Mouse (Mus musculus): Measurements from ENCODE around the gene Rasgrp3.

Rasgrp3 gene

DNA sequence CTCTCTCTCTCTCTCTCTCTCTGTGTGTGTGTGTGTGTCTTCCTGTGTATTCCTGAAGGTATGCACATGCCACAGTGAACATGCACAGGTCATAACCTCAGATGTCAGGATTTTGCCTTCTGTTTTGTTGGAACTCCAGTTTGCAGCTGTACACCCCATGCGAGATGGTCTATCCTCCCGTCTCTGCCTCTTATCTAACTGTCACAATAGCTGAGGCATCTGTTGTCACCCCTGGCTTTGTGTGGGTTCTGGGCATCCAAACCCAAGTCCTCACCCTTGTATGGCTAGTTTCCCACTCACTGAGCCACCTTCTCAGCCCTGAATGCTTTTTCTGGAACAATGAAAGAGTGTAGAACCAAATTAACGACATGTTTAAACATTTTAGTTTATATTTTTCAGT lies 44.7 kb downstream of the Rasgrp3 start:
- H3K36me3 ChIP-seq (ENCODE audit: insufficient read depth, low read length): no peaks in the 10 kb centered on the region
- TF ChIP-seq CTCF (conservative IDR thresholded peaks at IDR 0.05; ENCODE audit: low read length) (no peak), NANOG (IDR thresholded peaks at IDR 0.05; ENCODE audit: borderline replicate concordance, low read length) (no peak), POU5F1 (IDR thresholded peaks at IDR 0.05; ENCODE audit: borderline replicate concordance, low read length) (no peak)
- no peaks in the 10 kb centered on the region for H3K4me1 ChIP-seq (replicated peaks; ENCODE audit: low read depth, low read length)
- H3K4me3 ChIP-seq (replicated peaks; ENCODE audit: low read length): no peak overlapping the region
- no peaks in the 10 kb centered on the region for H3K27me3 ChIP-seq (ENCODE audit: insufficient read depth, low read length)
- no peaks in the 10 kb centered on the region for H3K9me3 ChIP-seq (ENCODE audit: low read length)

DNA sequence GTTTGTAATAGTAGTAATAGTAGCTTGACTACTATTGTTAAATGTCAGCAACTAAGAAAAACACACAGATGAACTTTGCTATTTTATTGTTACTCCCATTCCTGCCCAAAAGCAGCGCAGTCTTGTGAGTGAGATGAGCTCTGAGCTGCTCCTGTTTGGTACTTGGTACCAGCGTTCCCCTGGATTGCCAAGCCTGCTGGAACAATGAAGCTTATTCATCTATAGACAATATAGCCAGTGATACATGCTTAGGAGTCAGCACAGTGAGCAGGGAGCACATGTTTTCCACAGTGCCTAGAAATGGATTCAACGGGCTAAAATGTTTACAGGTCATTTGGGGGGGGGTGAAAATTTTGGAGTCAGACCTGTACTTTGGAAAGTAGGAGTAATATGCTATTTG lies 50.5 kb downstream of the Rasgrp3 start:
- H3K36me3 ChIP-seq (ENCODE audit: insufficient read depth, low read length): no peaks in the 10 kb centered on the region
- no peaks in the 10 kb centered on the region for H3K27me3 ChIP-seq (ENCODE audit: insufficient read depth, low read length)
- H3K4me3 ChIP-seq (replicated peaks; ENCODE audit: low read length): no peak overlapping the region
- no peaks in the 10 kb centered on the region for H3K4me1 ChIP-seq (replicated peaks; ENCODE audit: low read depth, low read length)
- TF ChIP-seq NANOG (IDR thresholded peaks at IDR 0.05; ENCODE audit: borderline replicate concordance, low read length) (no peak), POU5F1 (IDR thresholded peaks at IDR 0.05; ENCODE audit: borderline replicate concordance, low read length) (no peak), CTCF (conservative IDR thresholded peaks at IDR 0.05; ENCODE audit: low read length) (no peak)
- no peaks in the 10 kb centered on the region for H3K9me3 ChIP-seq (ENCODE audit: low read length)

GRCm38 (mm10) chr17:75495213-75495612 lies 59.5 kb downstream of the Rasgrp3 start:
- no peaks in the 10 kb centered on the region for H3K36me3 ChIP-seq (ENCODE audit: insufficient read depth, low read length)
- no peak overlapping the region for H3K4me3 ChIP-seq (replicated peaks; ENCODE audit: low read length)
- H3K4me1 ChIP-seq (replicated peaks; ENCODE audit: low read depth, low read length): no peaks in the 10 kb centered on the region
- no peak for TF ChIP-seq POU5F1 (IDR thresholded peaks at IDR 0.05; ENCODE audit: borderline replicate concordance, low read length)
- no peak for TF ChIP-seq CTCF (conservative IDR thresholded peaks at IDR 0.05; ENCODE audit: low read length)
- no peak for TF ChIP-seq NANOG (IDR thresholded peaks at IDR 0.05; ENCODE audit: borderline replicate concordance, low read length)
- H3K27me3 ChIP-seq (ENCODE audit: insufficient read depth, low read length): no peaks in the 10 kb centered on the region
- no peaks in the 10 kb centered on the region for H3K9me3 ChIP-seq (ENCODE audit: low read length)

- TF ChIP-seq CTCF (conservative IDR thresholded peaks at IDR 0.05; ENCODE audit: low read length): no peak
- no peak for TF ChIP-seq NANOG (IDR thresholded peaks at IDR 0.05; ENCODE audit: borderline replicate concordance, low read length)
- no peak for TF ChIP-seq POU5F1 (IDR thresholded peaks at IDR 0.05; ENCODE audit: borderline replicate concordance, low read length)
- Histone ChIP-seq H3K4me3 (replicated peaks; ENCODE audit: low read length) (no peak overlapping the region), H3K9me3 (ENCODE audit: low read length) (no peaks in the 10 kb centered on the region), H3K27me3 (ENCODE audit: insufficient read depth, low read length) (no peaks in the 10 kb centered on the region), H3K36me3 (ENCODE audit: insufficient read depth, low read length) (no peaks in the 10 kb centered on the region), H3K4me1 (replicated peaks; ENCODE audit: low read depth, low read length) (no peaks in the 10 kb centered on the region)
These were observed 62.5 kb downstream of the Rasgrp3 start for GRCm38 (mm10) chr17:75498241-75498651.

DNA sequence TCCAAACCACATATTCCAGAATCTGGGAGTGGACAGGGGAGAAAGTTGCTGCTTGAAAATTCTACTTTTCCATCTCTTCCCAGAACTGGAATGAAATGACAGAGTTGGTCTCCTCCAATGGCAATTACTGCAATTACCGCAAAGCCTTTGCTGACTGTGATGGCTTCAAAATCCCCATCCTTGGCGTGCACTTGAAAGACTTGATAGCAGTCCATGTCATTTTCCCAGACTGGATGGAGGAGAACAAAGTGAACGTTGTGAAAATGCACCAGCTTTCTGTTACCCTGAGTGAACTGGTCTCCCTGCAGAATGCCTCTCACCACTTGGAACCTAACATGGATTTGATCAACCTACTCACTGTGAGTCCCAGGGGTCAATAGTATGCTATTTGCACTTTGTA lies 67.3 kb downstream of the Rasgrp3 start:
- Histone ChIP-seq H3K4me1 (replicated peaks; ENCODE audit: low read depth, low read length) (no peaks in the 10 kb centered on the region), H3K36me3 (ENCODE audit: insufficient read depth, low read length) (no peaks in the 10 kb centered on the region)

DNA sequence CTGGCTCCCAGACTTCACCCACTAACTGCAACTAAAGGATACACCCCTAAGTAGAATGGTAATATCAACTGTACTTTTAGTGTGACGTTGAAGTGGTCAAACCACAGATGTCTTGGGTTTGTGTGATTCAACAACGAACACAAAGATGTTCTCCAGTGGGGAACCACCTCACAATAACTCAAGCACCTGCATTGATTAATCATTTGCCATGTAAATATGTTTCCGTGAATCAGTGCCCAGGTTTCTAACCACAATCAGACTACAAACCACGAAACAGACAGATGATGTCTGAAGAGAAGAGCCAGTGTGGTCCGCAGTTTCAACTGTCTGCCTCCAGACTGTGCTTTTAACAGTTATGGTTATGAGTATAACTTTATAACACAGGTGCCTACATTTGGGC lies 69.4 kb downstream of the Rasgrp3 start:
- Histone ChIP-seq H3K36me3 (ENCODE audit: insufficient read depth, low read length) (no peaks in the 10 kb centered on the region), H3K4me3 (replicated peaks; ENCODE audit: low read length) (no peak overlapping the region), H3K4me1 (replicated peaks; ENCODE audit: low read depth, low read length) (no peaks in the 10 kb centered on the region), H3K27me3 (ENCODE audit: insufficient read depth, low read length) (no peaks in the 10 kb centered on the region), H3K9me3 (ENCODE audit: low read length) (peaks cover 10% of the 10 kb centered on the region)
- TF ChIP-seq POU5F1 (IDR thresholded peaks at IDR 0.05; ENCODE audit: borderline replicate concordance, low read length) (no peak), NANOG (IDR thresholded peaks at IDR 0.05; ENCODE audit: borderline replicate concordance, low read length) (no peak), CTCF (conservative IDR thresholded peaks at IDR 0.05; ENCODE audit: low read length) (no peak)

More for the DNA sequence above, 67.3 kb downstream of the Rasgrp3 start:
- Histone ChIP-seq H3K4me3 (replicated peaks; ENCODE audit: low read length) (no peak overlapping the region), H3K9me3 (ENCODE audit: low read length) (peaks cover 10% of the 10 kb centered on the region), H3K27me3 (ENCODE audit: insufficient read depth, low read length) (no peaks in the 10 kb centered on the region)
- no peak for TF ChIP-seq NANOG (IDR thresholded peaks at IDR 0.05; ENCODE audit: borderline replicate concordance, low read length)
- no peak for TF ChIP-seq CTCF (conservative IDR thresholded peaks at IDR 0.05; ENCODE audit: low read length)
- TF ChIP-seq POU5F1 (IDR thresholded peaks at IDR 0.05; ENCODE audit: borderline replicate concordance, low read length): no peak

DNA sequence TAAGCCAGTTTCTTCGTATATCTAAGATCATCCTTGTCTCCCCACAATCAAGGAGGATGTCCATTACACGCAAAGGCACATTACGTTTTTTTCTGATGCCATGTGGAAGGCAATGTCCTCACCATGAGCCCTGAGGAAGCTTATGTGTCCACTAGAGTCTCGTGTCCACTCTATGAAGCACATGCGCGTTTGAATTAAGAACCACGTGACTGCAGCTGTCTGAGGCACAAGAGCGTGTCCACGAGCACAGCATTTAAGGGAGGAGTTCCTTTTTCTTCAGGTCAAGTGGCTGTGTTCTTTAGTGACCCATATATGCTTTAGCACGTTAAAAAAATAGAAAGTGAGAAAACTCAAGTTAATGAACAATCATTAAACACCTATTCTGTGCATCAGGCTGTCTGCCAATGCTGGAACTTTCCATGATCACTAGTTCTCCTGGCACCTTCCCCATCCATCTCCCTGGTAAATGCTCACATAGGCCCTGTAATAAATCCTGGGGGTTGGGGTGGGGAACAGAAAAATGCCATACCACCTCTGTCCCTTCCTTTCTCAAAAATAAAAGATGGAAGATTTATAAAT lies 70.5 kb downstream of the Rasgrp3 start:
- H3K4me1 ChIP-seq (replicated peaks; ENCODE audit: low read depth, low read length): no peaks in the 10 kb centered on the region
- H3K27me3 ChIP-seq (ENCODE audit: insufficient read depth, low read length): no peaks in the 10 kb centered on the region
- no peak for TF ChIP-seq NANOG (IDR thresholded peaks at IDR 0.05; ENCODE audit: borderline replicate concordance, low read length)
- no peak for TF ChIP-seq CTCF (conservative IDR thresholded peaks at IDR 0.05; ENCODE audit: low read length)
- TF ChIP-seq POU5F1 (IDR thresholded peaks at IDR 0.05; ENCODE audit: borderline replicate concordance, low read length): no peak
- H3K4me3 ChIP-seq (replicated peaks; ENCODE audit: low read length): no peak overlapping the region
- no peaks in the 10 kb centered on the region for H3K36me3 ChIP-seq (ENCODE audit: insufficient read depth, low read length)
- peaks cover 10% of the 10 kb centered on the region for H3K9me3 ChIP-seq (ENCODE audit: low read length)

DNA sequence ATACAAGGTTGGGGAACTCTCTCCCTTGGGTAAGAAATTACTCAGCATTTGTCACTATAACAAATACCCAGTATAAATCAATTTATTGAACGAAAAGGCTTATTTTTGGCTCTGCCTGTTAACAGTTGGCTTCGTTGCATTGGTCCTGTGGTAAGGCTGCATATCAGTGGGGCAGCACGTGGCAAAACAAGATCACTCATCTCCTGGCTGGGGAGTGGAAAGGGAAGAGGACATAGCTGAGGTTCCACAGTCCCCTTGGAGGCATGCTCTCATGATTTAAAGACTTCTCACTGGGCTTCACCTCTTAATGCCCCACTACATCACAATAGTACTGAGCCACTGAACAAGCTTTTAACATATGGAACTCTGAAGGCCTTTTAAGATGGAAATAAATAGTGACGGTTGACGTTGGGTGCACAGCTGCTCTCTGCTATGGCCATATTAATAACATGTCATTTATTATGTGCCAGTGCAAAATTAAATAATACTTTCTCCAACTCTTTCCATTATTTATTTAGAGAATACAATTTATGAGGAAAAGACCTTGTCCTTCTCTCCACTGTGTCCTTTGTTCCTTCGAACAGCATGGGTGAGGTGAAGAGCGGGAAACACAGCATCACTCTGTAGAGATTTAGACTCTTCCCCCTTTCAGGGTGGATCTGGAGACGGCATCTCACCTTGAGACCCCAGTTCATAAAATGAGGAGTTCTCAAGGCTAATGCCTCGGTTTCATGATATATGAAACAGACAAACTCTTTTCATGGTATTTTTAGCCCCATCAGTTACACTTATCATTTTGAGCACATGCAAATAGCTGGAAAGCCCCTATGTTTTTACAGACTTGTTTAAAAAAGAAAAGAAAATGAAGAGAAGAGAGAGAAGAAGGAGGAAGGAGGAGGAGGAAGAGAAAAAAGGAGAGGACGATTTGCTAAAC lies 71.3 kb downstream of the Rasgrp3 start:
- H3K4me3 ChIP-seq (replicated peaks; ENCODE audit: low read length): no peak overlapping the region
- peaks cover 10% of the 10 kb centered on the region for H3K9me3 ChIP-seq (ENCODE audit: low read length)
- no peaks in the 10 kb centered on the region for H3K4me1 ChIP-seq (replicated peaks; ENCODE audit: low read depth, low read length)
- no peaks in the 10 kb centered on the region for H3K27me3 ChIP-seq (ENCODE audit: insufficient read depth, low read length)
- no peaks in the 10 kb centered on the region for H3K36me3 ChIP-seq (ENCODE audit: insufficient read depth, low read length)
- no peak for TF ChIP-seq NANOG (IDR thresholded peaks at IDR 0.05; ENCODE audit: borderline replicate concordance, low read length)
- no peak for TF ChIP-seq CTCF (conservative IDR thresholded peaks at IDR 0.05; ENCODE audit: low read length)
- TF ChIP-seq POU5F1 (IDR thresholded peaks at IDR 0.05; ENCODE audit: borderline replicate concordance, low read length): no peak
